Mouse (Mus musculus): ENCODE data around the gene Olfr175-ps1. TPM values are rescaled to one million over a fixed set of nuclear protein-coding genes. Genes with fewer than 3 reads are reported as not detected.

Gene Olfr175-ps1
- total RNA-seq (2021): not detected
- long read RNA-seq, experiment 1: 0 reads
- long read RNA-seq, experiment 2: 0 reads

- DNase-seq: no peak
Measured at GRCm38 (mm10) chr16:58826732-58827319, at the start of gene Olfr175-ps1. TSS of gene Olfr175-ps1 (minus strand) at chr16:58826782.

GRCm38 (mm10) chr16:58874668-58875067, 48.1 kb upstream of the Olfr175-ps1 start, which contains the start of gene Olfr177:
TSS of gene Olfr177 (minus strand) at chr16:58874768.
- DNase-seq: no peak

DNA sequence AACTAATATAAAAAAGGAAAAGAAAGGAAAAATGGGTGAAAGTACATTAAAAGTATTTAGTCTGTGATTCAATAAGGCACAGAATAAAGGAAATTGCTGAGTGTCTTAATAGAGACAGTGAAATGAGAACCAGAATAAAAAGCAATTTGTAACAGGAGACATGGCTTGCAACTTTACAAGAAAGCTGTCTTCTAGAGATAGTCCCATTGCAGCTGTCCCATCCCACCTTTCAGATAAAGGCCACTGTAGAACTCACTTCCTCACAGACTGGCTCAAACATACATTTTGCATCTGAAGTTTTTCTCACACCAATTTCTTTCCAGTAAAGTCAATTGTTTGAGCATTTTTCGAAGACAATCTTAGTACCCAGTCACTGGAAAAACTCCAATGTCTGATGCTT, 34.9 kb upstream of the Olfr175-ps1 start:
- no peak for DNase-seq

- DNase-seq: no peak
Measured at GRCm38 (mm10) chr16:58860032-58860737, 33.6 kb upstream of the Olfr175-ps1 start.

GRCm38 (mm10) chr16:58800168-58800567, 26.4 kb downstream of the Olfr175-ps1 start, which contains the start of gene Olfr173:
TSS of gene Olfr173 (minus strand) at chr16:58800268.
- DNase-seq: no peak

Other genes with a start within 250 kb of the Olfr175-ps1 start
- gene Gm813, start 209.8 kb downstream of the Olfr175-ps1 start, total RNA-seq (2021): not detected
- not detected for gene E330017A01Rik, start 188.0 kb downstream of the Olfr175-ps1 start, total RNA-seq (2021)
- gene Cpox, start 156.5 kb downstream of the Olfr175-ps1 start, total RNA-seq (2021): 10 to 100 TPM; 18.9 to 21.6 TPM
- gene Gpr15, start 107.7 kb downstream of the Olfr175-ps1 start, total RNA-seq (2021): not detected
- gene Cldnd1, start 98.9 kb downstream of the Olfr175-ps1 start, total RNA-seq (2021): 10 to 100 TPM; 63.9 to 64.2 TPM
- gene Olfr172, start 63.6 kb downstream of the Olfr175-ps1 start, total RNA-seq (2021): not detected
- not detected for gene Olfr173, start 26.5 kb downstream of the Olfr175-ps1 start, total RNA-seq (2021)
- gene Olfr177, start 48.0 kb upstream of the Olfr175-ps1 start, total RNA-seq (2021): not detected
- gene Olfr178, start 65.3 kb upstream of the Olfr175-ps1 start, total RNA-seq (2021): not detected
- gene Olfr181, start 102.0 kb upstream of the Olfr175-ps1 start, total RNA-seq (2021): not detected
- gene Olfr180, start 102.6 kb upstream of the Olfr175-ps1 start, total RNA-seq (2021): not detected
- gene Olfr183, start 168.6 kb upstream of the Olfr175-ps1 start, total RNA-seq (2021): not detected
- gene Olfr186, start 203.5 kb upstream of the Olfr175-ps1 start, total RNA-seq (2021): not detected
- not detected for gene Olfr187, start 213.0 kb upstream of the Olfr175-ps1 start, total RNA-seq (2021)

All from gastrocnemius, postnatal 25 days (tissue).